Mouse (Mus musculus) kidney, embryonic 15.5 days (tissue): ENCODE data around the gene Ddo. TPM values are rescaled to one million over a fixed set of nuclear protein-coding genes. Genes with fewer than 3 reads are reported as not detected.

Source experiments
- ATAC-seq: fragments of 200-750 bp; cut with Nextera tagmentation; replicated peaks from 2 replicates; pipeline ENCODE4 v1.8.0; 2017; ENCODE audit warnings: moderate TSS enrichment; ENCODE audit not compliant: low FRiP score
- H3K27ac ChIP-seq: fragments of 300-500 bp; sonication (generic); 2 replicates; pipeline ENCODE4 v1.5.1; 2015; ENCODE audit warnings: mild to moderate bottlenecking, inconsistent platforms
- H3K27me3 ChIP-seq: fragments of 300-500 bp; sonication (generic); 2 replicates; pipeline ENCODE4 v1.6.1; 2015; ENCODE audit warnings: inconsistent platforms
- H3K36me3 ChIP-seq: fragments of 300-500 bp; sonication (generic); 2 replicates; pipeline ENCODE4 v1.6.1; 2015; ENCODE audit warnings: inconsistent platforms
- H3K4me1 ChIP-seq: fragments of 300-500 bp; sonication (generic); 2 replicates; pipeline ENCODE4 v1.6.1; 2015; ENCODE audit warnings: inconsistent platforms
- H3K4me2 ChIP-seq: fragments of 300-500 bp; sonication (generic); 2 replicates; pipeline ENCODE4 v1.6.1; 2015; ENCODE audit warnings: moderate library complexity, mild to moderate bottlenecking, inconsistent platforms
- H3K4me3 ChIP-seq: fragments of 300-500 bp; sonication (generic); replicated peaks from 2 replicates; pipeline ENCODE4 v1.5.1; 2015; ENCODE audit warnings: mild to moderate bottlenecking, inconsistent platforms
- H3K9ac ChIP-seq: fragments of 300-500 bp; sonication (generic); 2 replicates; pipeline ENCODE4 v1.6.1; 2015; ENCODE audit warnings: mild to moderate bottlenecking, inconsistent platforms
- H3K9me3 ChIP-seq: fragments of 300-500 bp; sonication (generic); replicated peaks from 2 replicates; pipeline ENCODE4 v1.6.1; 2016; ENCODE audit warnings: inconsistent platforms
- WGBS: fragments of 180-500 bp; shearing (Covaris S2); methylation state at CpG from one replicate; pipeline ENCODE4 v1.1.7; 2015; ENCODE audit warnings: mixed read lengths; 5-methylcytosine and 5-hydroxymethylcytosine counted together
- polyA plus RNA-seq: library from polyadenylated mRNA; unstranded; fragments of >200 nt; fragmentation: Nextera tagmentation; extraction: Ambion mirVana; gene quantifications from 2 replicates; pipeline ENCODE4 v1.2.1, GENCODE M21; 2015

The Ddo gene
- polyA plus RNA-seq, 1 experiment from 2014 or later, result 0.53 TPM

DNA sequence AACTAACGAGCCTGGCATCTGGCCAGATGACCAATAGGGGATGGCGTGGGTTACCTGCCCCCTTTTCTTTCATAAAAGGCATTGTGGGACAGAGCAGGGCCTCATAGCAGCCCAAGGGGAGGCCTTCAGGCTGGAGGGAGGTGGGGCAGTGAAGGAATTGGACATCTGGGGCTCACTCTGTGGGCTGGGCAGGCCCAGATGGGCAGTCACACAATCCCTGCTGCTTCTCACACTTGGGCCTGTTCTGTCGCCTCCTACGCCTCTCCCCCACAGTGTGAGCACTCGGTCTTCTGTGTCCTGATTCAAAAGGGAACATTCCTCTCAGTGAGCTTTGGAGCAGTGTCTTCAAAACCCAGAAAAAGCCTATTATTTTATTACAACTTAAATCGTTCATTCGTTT lies 8.5 kb downstream of the Ddo start:
- ATAC-seq, result peak; percentile 74
- 27% methylated on average over 7 of the region's 7 CpGs for WGBS

DNA sequence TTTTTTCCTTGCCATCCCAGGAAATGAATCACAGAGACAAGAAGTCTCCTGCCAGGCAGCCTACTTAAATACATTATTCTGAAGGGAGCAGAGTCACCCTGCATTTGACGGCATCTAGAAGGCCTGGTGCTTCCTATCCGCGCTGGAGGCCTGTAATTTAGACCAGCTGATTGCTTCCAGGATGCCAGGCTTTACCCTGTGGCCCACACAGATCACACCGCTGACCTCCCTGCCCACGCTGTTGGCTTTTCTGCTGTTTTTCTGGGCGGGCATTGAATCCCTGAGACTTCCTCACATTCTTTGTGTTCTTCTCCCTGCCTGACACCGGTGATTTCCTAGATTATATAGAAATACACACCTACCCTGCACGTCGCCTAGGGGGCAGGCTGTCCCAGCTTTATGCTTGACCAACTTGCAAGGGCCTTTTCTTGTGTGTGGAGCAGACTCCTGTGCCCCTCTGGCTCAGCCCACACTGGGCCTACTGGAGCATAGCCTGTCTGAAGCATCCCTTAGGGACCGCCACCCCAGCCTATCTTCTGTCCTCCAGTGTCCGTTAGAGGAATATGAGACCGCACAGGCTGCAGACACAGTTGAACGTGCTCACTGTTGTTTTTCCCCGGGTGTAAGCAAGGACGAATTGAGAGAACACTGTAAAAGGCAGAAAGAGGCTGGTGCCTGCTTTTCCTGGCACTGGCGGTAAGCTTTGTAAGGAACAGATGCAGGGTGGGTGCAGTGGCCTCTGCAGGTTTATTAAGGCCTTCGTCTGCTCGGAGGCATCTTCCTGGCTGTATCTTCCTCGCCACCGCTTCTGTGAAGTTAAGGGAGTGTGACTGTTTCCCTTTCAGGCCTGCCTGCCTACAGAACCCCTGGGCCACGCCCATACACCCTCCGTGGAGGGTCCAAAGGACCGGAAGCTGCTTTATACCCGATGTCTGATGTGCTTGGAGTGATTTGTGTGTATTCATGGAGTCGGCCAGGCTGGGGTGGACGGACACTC lies 9.3 kb downstream of the Ddo start:
- Histone ChIP-seq H3K4me1 (peaks cover 29% of the 10 kb centered on the region), H3K36me3 (no peaks in the 10 kb centered on the region), H3K27ac (peak overlapping the region; percentile 91), H3K4me2 (peak overlapping the region; percentile 41), H3K27me3 (no peaks in the 10 kb centered on the region), H3K9ac (no peak overlapping the region), H3K4me3 (no peak overlapping the region), H3K9me3 (no peaks in the 10 kb centered on the region)
- peak; percentile 93 for ATAC-seq
- WGBS, result 29% methylated on average over 26 of the region's 26 CpGs

More for the DNA sequence above, 8.5 kb downstream of the Ddo start:
- no peaks in the 10 kb centered on the region for H3K36me3 ChIP-seq
- H3K9me3 ChIP-seq, result no peaks in the 10 kb centered on the region
- H3K9ac ChIP-seq, result 0 out of 2 replicates have a peak overlapping the region, but pooled peaks have one; percentile 5
- H3K4me1 ChIP-seq, result peaks cover 29% of the 10 kb centered on the region
- peak overlapping the region; percentile 91 for H3K27ac ChIP-seq
- H3K4me2 ChIP-seq, result 0 out of 2 replicates have a peak overlapping the region, but pooled peaks have one; percentile 5
- no peaks in the 10 kb centered on the region for H3K27me3 ChIP-seq
- H3K4me3 ChIP-seq, result no peak overlapping the region

DNA sequence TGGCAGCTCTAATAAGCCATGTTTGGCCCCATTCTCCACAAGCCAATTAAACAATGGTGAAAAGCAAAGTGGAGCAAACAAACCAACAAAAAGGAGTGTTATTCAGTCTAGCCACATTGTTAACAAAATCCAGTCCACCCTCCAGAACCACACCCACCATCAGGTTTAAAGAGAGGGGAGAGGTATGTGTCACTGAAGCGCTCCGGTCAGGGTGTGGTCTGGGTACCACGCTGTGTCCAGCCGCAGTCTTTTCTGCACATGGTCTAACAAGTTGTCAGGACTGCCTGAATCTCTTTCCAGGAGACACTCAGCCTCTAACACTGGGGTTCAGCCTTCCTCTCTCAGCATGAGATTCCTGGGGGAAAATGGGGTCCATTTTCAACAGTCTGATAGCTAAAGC lies 10.6 kb downstream of the Ddo start:
- Histone ChIP-seq H3K9ac (no peak overlapping the region), H3K4me3 (no peak overlapping the region), H3K27ac (peak overlapping the region; percentile 91), H3K9me3 (no peaks in the 10 kb centered on the region), H3K36me3 (no peaks in the 10 kb centered on the region), H3K27me3 (no peaks in the 10 kb centered on the region), H3K4me2 (no peak overlapping the region), H3K4me1 (peaks cover 29% of the 10 kb centered on the region)
- WGBS, result 94% methylated on average over 4 of the region's 4 CpGs
- no peak for ATAC-seq

GRCm38 (mm10) chr10:40641901-40642300 lies 12.1 kb downstream of the Ddo start:
- Histone ChIP-seq H3K9ac (no peak overlapping the region), H3K27me3 (no peaks in the 10 kb centered on the region)
- WGBS, result 84% methylated on average over 7 of the region's 7 CpGs

DNA sequence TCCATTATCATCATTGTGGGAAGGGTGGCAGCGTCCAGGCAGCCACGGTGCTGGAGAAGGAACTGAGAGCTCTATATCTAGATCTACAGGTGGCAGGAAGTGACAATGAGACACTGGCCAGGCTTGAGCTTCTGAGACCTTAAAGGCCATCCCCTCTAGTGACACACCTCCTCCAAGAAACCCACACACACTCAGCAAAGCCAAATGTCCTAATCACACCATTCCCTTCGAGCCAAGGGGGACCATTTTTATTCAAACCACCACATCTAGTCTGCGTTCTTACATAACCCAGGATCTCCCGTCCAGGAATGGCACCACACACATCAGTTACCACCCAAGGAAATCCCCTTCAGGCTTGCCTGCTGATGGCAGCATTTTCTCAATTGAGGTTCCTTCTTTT lies 13.3 kb downstream of the Ddo start:
- Histone ChIP-seq H3K4me3 (no peak overlapping the region), H3K27me3 (no peaks in the 10 kb centered on the region), H3K9me3 (no peaks in the 10 kb centered on the region), H3K36me3 (no peaks in the 10 kb centered on the region), H3K27ac (no peak overlapping the region), H3K4me1 (peaks cover 19% of the 10 kb centered on the region), H3K9ac (no peak overlapping the region), H3K4me2 (no peak overlapping the region)
- 89% methylated on average over 5 of the region's 5 CpGs for WGBS
- ATAC-seq, result no peak

More at GRCm38 (mm10) chr10:40641901-40642300, 12.1 kb downstream of the Ddo start:
- Histone ChIP-seq H3K4me2 (no peak overlapping the region), H3K27ac (no peak overlapping the region), H3K9me3 (no peaks in the 10 kb centered on the region), H3K4me3 (no peak overlapping the region), H3K36me3 (no peaks in the 10 kb centered on the region), H3K4me1 (peaks cover 28% of the 10 kb centered on the region)
- ATAC-seq, result no peak

DNA sequence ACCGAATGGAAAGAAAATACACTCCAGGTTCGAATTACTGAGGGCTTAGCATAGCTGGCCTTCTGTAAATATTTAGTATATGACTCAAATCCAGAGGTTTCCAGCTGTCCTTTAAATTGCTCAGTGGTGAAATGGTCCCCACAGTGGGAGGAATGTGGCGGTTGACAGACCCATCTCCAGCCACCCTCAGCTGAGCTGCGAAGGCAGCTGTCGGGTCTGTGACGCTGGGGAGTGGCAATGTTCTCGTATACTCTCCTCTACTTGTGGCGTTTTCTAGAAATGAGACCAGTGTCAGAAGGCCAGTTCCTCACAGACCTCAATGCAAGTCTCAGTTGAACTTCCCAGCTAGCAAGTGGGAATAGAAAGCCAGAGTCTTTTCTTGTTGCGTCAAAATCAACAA lies 14.6 kb downstream of the Ddo start:
- Histone ChIP-seq H3K27ac (no peak overlapping the region), H3K4me2 (no peak overlapping the region), H3K27me3 (no peaks in the 10 kb centered on the region), H3K4me3 (no peak overlapping the region), H3K4me1 (peaks cover 6% of the 10 kb centered on the region), H3K9ac (no peak overlapping the region), H3K9me3 (no peaks in the 10 kb centered on the region), H3K36me3 (no peaks in the 10 kb centered on the region)
- WGBS, result 53% methylated on average over 9 of the region's 9 CpGs
- ATAC-seq, result no peak

DNA sequence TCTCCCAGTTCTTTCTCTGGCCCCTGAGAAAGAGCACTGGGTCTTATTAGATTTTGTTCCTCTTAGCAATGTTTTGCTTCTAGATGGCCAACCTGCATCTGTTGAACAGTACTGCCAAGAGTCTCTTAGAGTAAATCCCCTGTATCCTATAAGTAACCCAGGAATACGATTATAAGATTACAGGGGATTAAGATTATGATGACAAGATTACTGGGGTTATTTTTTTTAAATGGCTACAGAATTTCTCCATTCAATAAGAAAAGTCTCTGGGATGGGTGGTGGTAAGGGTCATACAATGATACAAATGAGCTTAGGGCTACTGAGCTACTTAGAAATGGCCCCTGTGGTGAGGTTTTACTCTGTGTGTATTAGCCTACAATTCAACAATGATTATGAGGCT lies 15.5 kb downstream of the Ddo start:
- Histone ChIP-seq H3K27ac (no peak overlapping the region), H3K36me3 (no peaks in the 10 kb centered on the region), H3K4me2 (no peak overlapping the region), H3K9me3 (no peaks in the 10 kb centered on the region), H3K4me1 (no peaks in the 10 kb centered on the region), H3K9ac (no peak overlapping the region), H3K4me3 (no peak overlapping the region), H3K27me3 (no peaks in the 10 kb centered on the region)
- no peak for ATAC-seq
- WGBS, result 91% methylated on average over 1 of the region's 1 CpGs

DNA sequence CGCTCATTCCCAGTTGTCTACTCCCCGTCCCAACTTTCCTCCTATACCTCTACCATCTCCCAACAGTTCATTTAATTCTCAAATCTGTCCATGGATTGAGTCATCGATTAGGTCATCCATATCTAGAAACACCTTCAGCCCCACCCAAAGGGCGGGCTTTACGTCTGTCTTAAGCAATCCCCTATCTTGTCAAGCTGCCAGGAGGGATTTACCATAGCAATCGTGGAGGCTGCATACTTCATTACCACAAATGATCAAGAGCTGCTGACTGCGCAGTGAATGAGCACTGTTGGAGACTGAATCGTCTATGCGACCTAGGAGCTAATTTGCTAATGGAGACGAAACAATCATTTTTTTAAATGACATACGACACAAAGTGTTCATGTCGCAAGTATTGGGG lies 19.0 kb downstream of the Ddo start:
- Histone ChIP-seq H3K9me3 (no peaks in the 10 kb centered on the region), H3K4me3 (no peak overlapping the region), H3K4me2 (no peak overlapping the region), H3K4me1 (no peaks in the 10 kb centered on the region), H3K36me3 (no peaks in the 10 kb centered on the region), H3K27me3 (no peaks in the 10 kb centered on the region), H3K9ac (no peak overlapping the region), H3K27ac (no peak overlapping the region)
- no peak for ATAC-seq
- 91% methylated on average over 12 of the region's 12 CpGs for WGBS

DNA sequence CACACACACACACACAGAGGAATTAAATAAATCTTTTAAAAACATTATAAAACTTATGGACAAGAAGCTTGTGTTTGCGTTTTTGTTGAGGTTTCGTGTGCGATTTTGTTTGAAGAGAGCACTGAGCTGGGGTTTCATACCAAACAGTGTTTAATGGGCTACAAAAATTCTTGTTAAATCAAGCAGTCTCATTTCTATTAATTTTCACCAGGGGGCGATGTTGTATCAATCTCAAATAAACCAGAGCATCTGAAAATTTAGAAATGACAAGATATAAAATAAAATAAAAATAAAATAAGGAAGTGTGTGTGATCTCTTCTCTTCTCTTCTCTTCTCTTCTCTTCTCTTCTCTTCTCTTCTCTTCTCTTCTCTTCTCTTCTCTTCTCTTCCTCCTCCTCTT lies 19.8 kb downstream of the Ddo start:
- Histone ChIP-seq H3K9ac (no peak overlapping the region), H3K4me2 (no peak overlapping the region), H3K27me3 (no peaks in the 10 kb centered on the region), H3K4me1 (no peaks in the 10 kb centered on the region), H3K36me3 (no peaks in the 10 kb centered on the region), H3K4me3 (no peak overlapping the region), H3K27ac (no peak overlapping the region), H3K9me3 (no peaks in the 10 kb centered on the region)
- ATAC-seq, result no peak
- 19% methylated on average over 4 of the region's 4 CpGs for WGBS

- 62% methylated on average over 2 of the region's 2 CpGs for WGBS
- H3K4me1 ChIP-seq, result no peaks in the 10 kb centered on the region
- no peaks in the 10 kb centered on the region for H3K9me3 ChIP-seq
- no peak overlapping the region for H3K4me2 ChIP-seq
- no peak overlapping the region for H3K4me3 ChIP-seq
- H3K36me3 ChIP-seq, result no peaks in the 10 kb centered on the region
- no peak overlapping the region for H3K27ac ChIP-seq
- no peak for ATAC-seq
- no peaks in the 10 kb centered on the region for H3K27me3 ChIP-seq
- H3K9ac ChIP-seq, result no peak overlapping the region
Observed at GRCm38 (mm10) chr10:40651676-40652075, 21.9 kb downstream of the Ddo start.

- no peak overlapping the region for H3K4me3 ChIP-seq
- no peak overlapping the region for H3K9ac ChIP-seq
- no peaks in the 10 kb centered on the region; the same call in 1 of the 2 replicates for H3K9me3 ChIP-seq
- H3K4me2 ChIP-seq, result no peak overlapping the region
- WGBS, result 77% methylated on average over 3 of the region's 3 CpGs
- no peaks in the 10 kb centered on the region for H3K27me3 ChIP-seq
- no peak overlapping the region for H3K27ac ChIP-seq
- no peak for ATAC-seq
- H3K36me3 ChIP-seq, result no peaks in the 10 kb centered on the region
- H3K4me1 ChIP-seq, result no peaks in the 10 kb centered on the region
Observed at GRCm38 (mm10) chr10:40665270-40665669, 35.5 kb downstream of the Ddo start.

- no peak overlapping the region for H3K27ac ChIP-seq
- no peak for ATAC-seq
- H3K4me3 ChIP-seq, result no peak overlapping the region
- H3K9ac ChIP-seq, result no peak overlapping the region
- 88% methylated on average over 1 of the region's 1 CpGs for WGBS
- H3K36me3 ChIP-seq, result no peaks in the 10 kb centered on the region
- H3K4me1 ChIP-seq, result no peaks in the 10 kb centered on the region
- H3K4me2 ChIP-seq, result no peak overlapping the region
- H3K27me3 ChIP-seq, result no peaks in the 10 kb centered on the region
- H3K9me3 ChIP-seq, result no peaks in the 10 kb centered on the region
Observed at GRCm38 (mm10) chr10:40666943-40667342, 37.1 kb downstream of the Ddo start.
